Mouse (Mus musculus): ENCODE results near the gene Agap1.

The Agap1 gene

DNA sequence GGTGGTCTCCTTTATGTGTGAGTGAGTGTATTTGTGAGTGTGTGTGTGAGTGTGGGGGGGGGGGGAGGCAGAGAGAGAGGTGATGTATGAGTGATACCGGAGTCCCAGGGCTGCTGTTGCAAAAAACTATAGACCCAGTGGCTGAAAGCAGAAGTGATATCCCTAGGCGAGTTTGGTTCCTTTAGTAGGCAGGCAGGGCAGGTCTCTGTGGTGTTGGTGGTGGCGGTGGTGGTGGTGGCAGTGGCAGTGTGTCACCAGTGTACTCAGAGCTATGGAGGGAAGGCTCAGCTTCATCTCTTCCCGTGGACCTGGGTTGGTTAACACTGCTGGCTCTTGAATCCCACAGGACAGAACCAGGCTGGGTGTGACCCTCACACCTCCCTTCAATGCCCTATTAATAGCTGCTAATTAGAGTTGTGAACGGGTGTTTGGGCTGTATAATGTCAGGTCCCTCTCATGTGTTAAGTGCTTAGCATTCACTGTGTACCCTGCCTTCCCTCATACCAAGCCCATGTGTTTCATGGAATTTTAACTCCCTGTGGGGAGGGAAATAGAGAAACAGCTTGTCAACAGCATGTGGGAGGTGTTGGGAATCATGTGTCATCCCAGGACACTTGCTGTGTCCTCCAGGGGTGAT lies 158.7 kb downstream of the Agap1 start:
- DNase-seq (ENCODE audit: low read depth, low spot score): no peak
- Histone ChIP-seq H3K36me3 (ENCODE audit: control insufficient read depth, insufficient read depth, low read length, poor library complexity, severe bottlenecking) (no peaks in the 10 kb centered on the region), H3K27me3 (ENCODE audit: control insufficient read depth, insufficient read depth, low read length, poor library complexity, severe bottlenecking) (no peaks in the 10 kb centered on the region)

DNA sequence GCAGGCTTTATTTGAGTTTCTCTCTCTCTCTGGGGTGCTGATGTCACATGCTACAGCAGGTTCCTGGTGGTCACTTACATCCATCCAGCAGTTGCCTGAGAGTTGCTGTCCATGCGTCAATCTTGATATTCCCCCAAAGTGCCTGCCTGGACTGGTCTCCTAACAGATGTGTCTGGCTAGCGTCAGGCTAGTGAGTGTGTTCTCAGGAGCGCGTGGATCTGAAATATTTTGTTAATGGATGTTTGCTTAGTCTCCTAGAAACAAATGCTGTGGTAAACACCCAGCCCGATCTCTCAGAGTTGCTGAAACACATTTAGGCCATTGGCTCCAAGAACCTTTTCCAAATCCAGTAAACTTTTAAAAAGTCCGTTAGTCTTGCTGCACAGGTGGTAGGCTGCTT lies 161.9 kb downstream of the Agap1 start:
- Histone ChIP-seq H3K27me3 (ENCODE audit: control insufficient read depth, insufficient read depth, low read length, poor library complexity, severe bottlenecking) (no peaks in the 10 kb centered on the region), H3K36me3 (ENCODE audit: control insufficient read depth, insufficient read depth, low read length, poor library complexity, severe bottlenecking) (no peaks in the 10 kb centered on the region)
- no peak for DNase-seq (ENCODE audit: low read depth, low spot score)

DNA sequence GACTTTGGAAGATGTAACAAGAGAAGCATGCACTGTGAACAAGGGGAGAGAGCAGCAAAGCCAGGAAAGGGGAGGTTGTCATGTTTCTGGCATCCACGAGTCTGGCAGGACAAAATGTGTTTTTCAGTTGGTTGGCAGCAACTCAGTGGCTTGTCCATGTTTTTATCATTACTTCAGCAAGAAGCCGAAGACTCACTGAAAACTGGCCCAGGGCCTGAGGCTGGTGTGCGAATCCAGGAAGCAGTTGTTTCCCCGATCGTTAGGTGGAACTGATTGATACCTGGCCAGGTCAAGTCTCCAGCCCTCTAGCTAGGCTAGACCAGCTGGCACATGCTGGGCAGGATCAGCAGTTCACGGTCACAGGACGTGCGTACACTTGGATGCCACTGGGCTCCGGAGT lies 162.7 kb downstream of the Agap1 start:
- H3K27me3 ChIP-seq (ENCODE audit: control insufficient read depth, insufficient read depth, low read length, poor library complexity, severe bottlenecking): no peaks in the 10 kb centered on the region
- no peak for DNase-seq (ENCODE audit: low read depth, low spot score)
- no peaks in the 10 kb centered on the region for H3K36me3 ChIP-seq (ENCODE audit: control insufficient read depth, insufficient read depth, low read length, poor library complexity, severe bottlenecking)

DNA sequence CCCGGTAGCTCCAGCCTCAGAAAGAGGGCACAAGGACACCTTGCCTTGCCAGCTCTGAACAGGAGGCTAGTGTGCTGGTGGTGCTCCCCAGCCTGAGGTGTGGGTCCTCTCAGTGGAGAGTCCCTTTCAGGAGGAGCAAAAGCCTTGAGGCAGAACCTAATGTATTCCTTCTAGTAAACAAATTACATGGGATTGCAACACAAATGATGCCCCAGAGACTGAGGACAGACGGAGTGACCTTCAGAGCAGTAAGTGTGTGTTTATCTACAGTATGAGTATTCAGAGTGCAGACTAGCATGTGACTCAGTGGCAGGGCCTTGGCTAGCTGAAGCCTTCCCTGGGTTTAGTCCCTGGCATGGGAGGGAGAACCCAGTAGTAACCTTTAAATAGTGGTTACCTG lies 165.4 kb downstream of the Agap1 start:
- Histone ChIP-seq H3K36me3 (ENCODE audit: control insufficient read depth, insufficient read depth, low read length, poor library complexity, severe bottlenecking) (no peaks in the 10 kb centered on the region), H3K27me3 (ENCODE audit: control insufficient read depth, insufficient read depth, low read length, poor library complexity, severe bottlenecking) (no peaks in the 10 kb centered on the region)
- no peak for DNase-seq (ENCODE audit: low read depth, low spot score)

DNA sequence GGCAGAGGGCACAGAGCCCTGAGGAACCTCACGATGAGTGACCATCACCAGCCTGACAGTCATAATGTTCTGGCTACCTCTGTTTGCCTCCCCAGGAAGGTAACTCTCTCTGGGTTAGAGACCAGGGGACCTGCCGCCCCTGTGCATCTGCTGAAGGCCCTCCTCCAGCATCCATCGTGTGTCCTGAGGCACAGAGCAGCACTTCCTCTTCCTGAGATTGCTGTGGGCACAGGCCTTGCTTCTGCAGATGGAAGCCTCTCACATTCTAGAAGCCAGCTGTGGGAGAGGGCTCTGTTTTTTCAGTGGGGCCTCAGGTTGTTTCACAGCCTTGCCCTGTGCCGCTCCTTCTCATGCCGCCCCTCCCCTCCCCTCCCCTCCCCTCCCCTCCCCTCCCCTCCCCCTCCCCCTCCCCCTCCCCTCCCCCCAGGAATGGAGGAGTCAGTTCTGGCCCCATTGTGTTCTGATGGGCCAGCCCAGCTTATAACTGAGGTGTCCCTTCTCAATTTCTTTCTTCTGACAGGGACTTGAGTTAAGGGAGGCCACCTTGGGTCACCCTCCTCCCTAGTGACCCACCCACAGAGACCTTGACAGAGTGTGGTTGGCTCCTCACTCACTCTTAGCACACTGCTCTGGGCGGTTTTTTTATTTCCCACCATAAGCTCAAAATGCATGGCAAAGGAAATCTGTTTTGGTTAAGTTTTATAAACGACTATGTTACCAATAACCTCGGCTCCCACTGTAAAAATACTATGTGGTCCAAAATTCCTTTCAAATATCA lies 166.6 kb downstream of the Agap1 start:
- Histone ChIP-seq H3K27me3 (ENCODE audit: control insufficient read depth, insufficient read depth, low read length, poor library complexity, severe bottlenecking) (no peaks in the 10 kb centered on the region), H3K36me3 (ENCODE audit: control insufficient read depth, insufficient read depth, low read length, poor library complexity, severe bottlenecking) (no peaks in the 10 kb centered on the region)
- no peak for DNase-seq (ENCODE audit: low read depth, low spot score)

DNA sequence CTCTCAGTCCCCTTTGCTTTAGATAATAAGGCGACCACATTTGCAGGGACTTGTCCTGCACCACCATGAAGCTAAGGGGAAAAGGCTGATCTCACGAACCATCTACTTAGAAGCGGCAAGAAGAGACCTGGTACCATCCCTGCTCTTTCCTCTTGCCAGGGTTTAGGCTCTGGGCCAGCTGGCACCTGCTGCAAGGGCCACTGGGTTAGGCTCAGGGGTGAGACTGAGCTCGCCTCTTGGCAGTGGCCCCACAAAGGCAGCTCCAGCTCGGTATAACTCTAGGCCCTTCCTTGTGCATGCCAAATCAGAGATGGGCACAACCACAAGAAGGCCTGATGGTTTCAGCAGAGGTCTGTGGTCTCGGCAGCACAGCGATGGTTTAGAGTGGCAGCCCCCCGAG lies 167.3 kb downstream of the Agap1 start:
- DNase-seq (ENCODE audit: low read depth, low spot score): no peak
- no peaks in the 10 kb centered on the region for H3K27me3 ChIP-seq (ENCODE audit: control insufficient read depth, insufficient read depth, low read length, poor library complexity, severe bottlenecking)
- H3K36me3 ChIP-seq (ENCODE audit: control insufficient read depth, insufficient read depth, low read length, poor library complexity, severe bottlenecking): no peaks in the 10 kb centered on the region

DNA sequence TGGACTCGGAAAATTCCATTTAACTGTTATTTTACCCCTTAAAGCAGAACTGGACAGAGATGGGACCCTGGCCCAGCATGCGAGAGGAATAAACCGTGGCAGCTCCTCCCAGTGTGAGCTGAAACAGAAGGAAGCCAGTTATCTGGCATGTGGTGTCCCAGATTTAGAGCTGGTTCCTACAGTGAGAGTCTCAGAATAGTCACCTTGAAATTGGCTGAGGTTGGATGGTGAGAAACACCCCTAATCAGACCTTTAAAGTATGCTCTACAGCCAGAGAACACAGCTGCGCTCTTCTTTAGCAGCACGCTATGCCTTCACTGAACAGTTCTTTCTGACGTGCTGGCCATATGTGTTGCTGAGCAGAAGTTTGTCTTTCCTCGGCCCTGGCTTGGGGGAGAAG lies 168.2 kb downstream of the Agap1 start:
- Histone ChIP-seq H3K27me3 (ENCODE audit: control insufficient read depth, insufficient read depth, low read length, poor library complexity, severe bottlenecking) (no peaks in the 10 kb centered on the region), H3K36me3 (ENCODE audit: control insufficient read depth, insufficient read depth, low read length, poor library complexity, severe bottlenecking) (no peaks in the 10 kb centered on the region)
- DNase-seq (ENCODE audit: low read depth, low spot score): no peak

DNA sequence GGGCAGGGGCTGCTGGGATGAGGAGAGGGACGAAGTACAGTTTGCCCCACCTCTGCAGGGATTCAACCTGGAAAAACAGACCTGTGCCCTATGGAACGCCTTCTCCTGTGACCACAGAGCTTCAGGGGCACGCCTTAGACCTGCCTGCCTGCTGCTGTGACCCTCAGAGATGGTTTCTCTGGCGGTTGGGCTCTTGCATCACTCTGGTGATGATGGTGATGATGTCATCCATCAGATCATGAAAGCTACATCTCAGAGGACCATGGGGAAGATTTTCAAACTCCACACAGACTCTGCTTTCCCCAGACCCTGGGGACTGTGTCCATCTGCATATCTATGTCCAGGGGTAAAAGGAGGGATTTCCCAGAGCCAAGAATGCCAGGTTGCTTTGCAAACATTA lies 170.7 kb downstream of the Agap1 start:
- no peaks in the 10 kb centered on the region for H3K36me3 ChIP-seq (ENCODE audit: control insufficient read depth, insufficient read depth, low read length, poor library complexity, severe bottlenecking)
- no peak for DNase-seq (ENCODE audit: low read depth, low spot score)

DNA sequence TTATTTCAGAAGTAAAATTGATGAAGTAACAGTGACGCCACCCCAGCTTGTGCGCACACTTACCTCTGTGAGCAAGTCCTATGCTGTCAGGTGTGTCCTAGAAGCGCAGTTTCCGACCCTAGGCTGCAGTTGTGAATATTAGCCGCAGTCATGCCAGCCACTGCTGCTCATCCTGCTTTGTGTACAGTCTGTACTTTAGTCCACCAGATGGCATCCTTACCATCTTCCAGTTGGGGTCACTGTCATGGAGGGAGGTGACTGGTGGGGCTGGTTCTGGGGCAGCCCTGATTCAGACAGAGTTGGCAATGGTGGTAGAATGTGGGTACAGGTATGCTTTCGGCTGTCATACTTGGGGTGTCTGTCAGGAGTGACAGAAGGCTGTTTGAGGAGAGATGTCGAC lies 171.4 kb downstream of the Agap1 start:
- no peaks in the 10 kb centered on the region for H3K36me3 ChIP-seq (ENCODE audit: control insufficient read depth, insufficient read depth, low read length, poor library complexity, severe bottlenecking)
- H3K27me3 ChIP-seq (ENCODE audit: control insufficient read depth, insufficient read depth, low read length, poor library complexity, severe bottlenecking): no peaks in the 10 kb centered on the region
- DNase-seq (ENCODE audit: low read depth, low spot score): no peak

More for the DNA sequence above, 170.7 kb downstream of the Agap1 start:
- no peaks in the 10 kb centered on the region for H3K27me3 ChIP-seq (ENCODE audit: control insufficient read depth, insufficient read depth, low read length, poor library complexity, severe bottlenecking)

DNA sequence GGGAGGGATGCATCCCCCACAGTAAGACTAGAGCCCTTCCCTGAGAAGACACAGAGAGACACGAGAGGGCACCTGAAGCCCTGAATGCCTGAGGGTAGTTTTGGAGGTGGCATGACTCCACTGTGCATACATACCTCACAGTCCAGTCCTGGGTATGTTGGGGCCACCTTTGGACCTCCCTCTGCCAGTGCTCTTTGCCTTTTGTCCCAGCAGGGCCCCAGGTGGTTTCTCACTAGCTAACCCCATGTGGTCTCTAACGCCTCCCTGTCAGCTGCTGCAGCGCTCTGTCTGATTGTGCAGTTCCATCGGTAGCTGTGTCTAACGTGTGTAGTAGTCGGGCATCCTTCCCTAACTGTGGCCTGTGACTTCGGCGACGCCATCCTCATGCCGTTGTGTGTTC lies 172.3 kb downstream of the Agap1 start:
- H3K27me3 ChIP-seq (ENCODE audit: control insufficient read depth, insufficient read depth, low read length, poor library complexity, severe bottlenecking): no peaks in the 10 kb centered on the region
- no peaks in the 10 kb centered on the region for H3K36me3 ChIP-seq (ENCODE audit: control insufficient read depth, insufficient read depth, low read length, poor library complexity, severe bottlenecking)
- no peak for DNase-seq (ENCODE audit: low read depth, low spot score)

DNA sequence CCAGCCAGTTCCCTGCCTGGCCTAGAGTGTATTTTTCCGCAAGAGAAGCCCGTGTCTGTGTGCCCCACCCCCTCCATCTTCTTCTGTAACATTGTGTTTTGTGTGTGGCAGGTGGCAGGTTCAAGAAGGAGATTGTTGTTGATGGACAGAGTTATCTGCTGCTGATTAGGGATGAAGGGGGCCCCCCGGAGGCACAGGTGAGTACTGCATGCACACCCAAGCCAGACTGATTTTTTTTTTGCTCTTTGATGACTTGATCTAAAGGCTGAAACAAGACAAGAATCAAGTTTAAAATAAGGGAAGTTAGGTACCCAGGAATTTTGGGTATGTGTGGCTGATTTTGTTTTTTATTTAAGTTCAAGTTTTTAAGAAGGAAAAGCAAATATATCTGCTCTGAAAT lies 173.0 kb downstream of the Agap1 start:
- DNase-seq (ENCODE audit: low read depth, low spot score): no peak
- Histone ChIP-seq H3K27me3 (ENCODE audit: control insufficient read depth, insufficient read depth, low read length, poor library complexity, severe bottlenecking) (no peaks in the 10 kb centered on the region), H3K36me3 (ENCODE audit: control insufficient read depth, insufficient read depth, low read length, poor library complexity, severe bottlenecking) (no peaks in the 10 kb centered on the region)

DNA sequence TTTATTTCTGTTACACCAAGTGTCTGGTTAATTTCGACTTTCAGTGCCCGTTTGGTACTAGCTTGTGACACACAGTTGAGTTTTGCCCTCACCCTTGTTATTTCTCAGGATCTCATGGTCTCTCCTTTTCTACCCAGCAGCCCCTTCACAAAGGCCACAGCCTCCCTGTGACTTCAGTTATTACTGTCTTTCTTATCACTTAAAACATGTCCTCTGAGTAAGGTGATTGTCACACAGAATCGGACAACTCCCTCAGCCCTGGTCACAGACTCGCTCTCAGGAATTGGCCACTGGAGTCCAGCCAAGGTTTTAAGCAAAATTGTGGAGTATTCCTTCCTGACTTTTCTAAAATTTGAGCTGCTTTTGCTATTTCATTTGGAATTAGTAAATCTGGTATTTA lies 176.2 kb downstream of the Agap1 start:
- Histone ChIP-seq H3K27me3 (ENCODE audit: control insufficient read depth, insufficient read depth, low read length, poor library complexity, severe bottlenecking) (no peaks in the 10 kb centered on the region), H3K36me3 (ENCODE audit: control insufficient read depth, insufficient read depth, low read length, poor library complexity, severe bottlenecking) (no peaks in the 10 kb centered on the region)
- DNase-seq (ENCODE audit: low read depth, low spot score): no peak

DNA sequence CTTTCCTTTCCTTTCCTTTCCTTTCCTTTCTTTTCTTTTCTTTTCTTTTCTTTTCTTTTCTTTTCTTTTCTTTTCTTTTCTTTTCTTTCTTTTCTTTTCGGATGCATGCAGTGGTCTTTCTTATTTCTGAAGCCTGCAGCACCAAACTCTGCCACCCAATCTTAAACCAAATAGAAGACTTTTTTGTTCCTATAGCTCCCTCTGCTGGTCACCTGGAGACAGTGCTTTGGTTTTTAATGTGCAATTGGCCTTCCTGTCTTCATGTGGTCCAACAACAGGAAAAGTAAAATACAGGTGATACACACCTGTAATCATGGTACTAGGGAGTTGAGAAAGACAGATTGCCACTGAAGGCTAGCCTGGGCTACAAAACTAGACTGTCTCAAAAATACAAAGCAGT lies 177.1 kb downstream of the Agap1 start:
- Histone ChIP-seq H3K36me3 (ENCODE audit: control insufficient read depth, insufficient read depth, low read length, poor library complexity, severe bottlenecking) (no peaks in the 10 kb centered on the region), H3K27me3 (ENCODE audit: control insufficient read depth, insufficient read depth, low read length, poor library complexity, severe bottlenecking) (no peaks in the 10 kb centered on the region)
- peak; percentile 58 for DNase-seq (ENCODE audit: low read depth, low spot score)

DNA sequence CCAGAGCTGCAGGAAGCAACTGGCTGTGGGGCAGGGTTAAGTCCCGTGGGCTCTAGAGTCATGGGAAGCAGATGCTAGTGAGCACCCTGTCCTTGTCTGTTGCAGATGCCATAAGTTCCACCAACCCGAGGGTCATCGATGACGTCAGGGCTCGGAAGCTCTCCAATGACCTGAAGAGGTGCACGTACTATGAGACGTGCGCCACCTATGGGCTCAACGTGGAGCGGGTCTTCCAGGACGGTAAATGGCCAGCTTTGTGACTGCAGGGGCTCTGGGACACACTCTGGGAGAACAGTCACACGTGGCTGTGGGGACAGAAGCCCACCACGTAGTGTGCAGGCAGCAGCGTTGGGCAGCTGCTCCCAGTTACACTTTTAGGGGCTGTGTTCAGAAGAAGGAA lies 179.4 kb downstream of the Agap1 start:
- no peaks in the 10 kb centered on the region for H3K36me3 ChIP-seq (ENCODE audit: control insufficient read depth, insufficient read depth, low read length, poor library complexity, severe bottlenecking)
- H3K27me3 ChIP-seq (ENCODE audit: control insufficient read depth, insufficient read depth, low read length, poor library complexity, severe bottlenecking): no peaks in the 10 kb centered on the region
- DNase-seq (ENCODE audit: low read depth, low spot score): no peak

DNA sequence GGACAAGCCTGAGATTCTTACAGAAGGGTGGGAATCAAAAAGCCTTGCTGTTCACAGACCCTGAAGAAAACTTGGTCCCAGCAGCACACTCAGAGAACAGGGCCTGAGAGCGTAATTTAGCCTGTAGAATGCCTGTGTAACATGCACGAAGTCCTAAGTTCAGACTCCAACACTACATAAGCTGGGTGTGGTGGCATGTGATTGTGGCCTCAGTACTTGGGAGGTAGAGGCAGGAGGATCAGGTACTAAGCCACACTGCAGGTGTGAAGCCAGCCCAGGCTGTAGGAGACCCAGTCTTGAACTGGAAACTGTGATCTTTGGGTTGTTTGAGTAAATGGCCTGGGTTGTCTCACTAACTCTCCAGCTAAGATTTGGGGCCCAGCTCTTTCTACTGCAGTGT lies 180.5 kb downstream of the Agap1 start:
- no peaks in the 10 kb centered on the region for H3K27me3 ChIP-seq (ENCODE audit: control insufficient read depth, insufficient read depth, low read length, poor library complexity, severe bottlenecking)
- no peak for DNase-seq (ENCODE audit: low read depth, low spot score)
- no peaks in the 10 kb centered on the region for H3K36me3 ChIP-seq (ENCODE audit: control insufficient read depth, insufficient read depth, low read length, poor library complexity, severe bottlenecking)

DNA sequence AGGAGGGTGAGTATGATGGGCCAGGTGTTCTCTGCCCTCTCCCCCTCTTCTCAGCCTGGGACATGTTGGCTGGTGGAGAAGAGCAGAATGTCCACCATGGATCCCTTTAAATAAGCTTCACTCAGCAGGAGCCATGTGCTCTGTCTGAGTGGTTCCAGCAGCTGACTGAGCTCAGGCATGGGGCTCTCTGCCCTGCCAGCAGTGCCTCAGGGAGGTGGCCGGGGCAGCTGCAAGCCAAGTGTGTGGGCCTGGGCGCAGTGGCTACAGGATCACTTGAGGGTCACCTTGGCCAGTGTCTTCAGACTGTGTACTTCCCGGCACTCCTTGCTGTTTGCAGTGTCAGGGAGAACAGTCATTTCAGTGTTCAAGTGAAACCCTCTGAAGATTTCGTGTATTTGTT lies 183.1 kb downstream of the Agap1 start:
- no peaks in the 10 kb centered on the region for H3K36me3 ChIP-seq (ENCODE audit: control insufficient read depth, insufficient read depth, low read length, poor library complexity, severe bottlenecking)
- no peaks in the 10 kb centered on the region for H3K27me3 ChIP-seq (ENCODE audit: control insufficient read depth, insufficient read depth, low read length, poor library complexity, severe bottlenecking)
- no peak for DNase-seq (ENCODE audit: low read depth, low spot score)
